Mouse (Mus musculus): ENCODE measurements at regions not wholly inside any gene's neighbourhood (a gene's known extent, or its start where the extent isn't known, plus 50 kb on each side); places are given as distances from the start of the nearest gene placed in this dataset.

DNA sequence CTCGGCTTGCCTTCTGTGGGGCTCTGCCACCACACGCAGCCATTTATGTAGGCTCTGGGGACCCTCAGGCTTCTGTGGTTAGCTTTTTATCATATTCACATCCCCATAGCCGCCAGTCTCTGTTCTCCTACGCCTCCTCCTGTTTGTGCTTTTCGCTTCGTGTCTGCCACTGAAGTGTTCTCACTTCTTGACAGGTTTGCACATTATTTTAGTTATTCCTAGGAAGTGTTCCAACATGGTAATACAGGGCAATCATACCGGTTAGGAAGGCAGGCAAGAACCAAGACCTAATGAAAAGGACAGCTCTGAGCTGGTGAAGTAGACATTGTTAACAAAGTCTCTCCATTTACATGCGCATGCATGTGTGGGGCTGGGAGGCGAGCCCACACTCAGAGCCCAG is 120.1 kb upstream of the Arid2 start:
- TF ChIP-seq HCFC1 (IDR thresholded peaks at IDR 0.05; ENCODE audit: low read depth, low read length) = no peak
- no peak for TF ChIP-seq ZKSCAN1 (IDR thresholded peaks at IDR 0.05; ENCODE audit: low read depth, low read length)
- TF ChIP-seq CTCF (IDR thresholded peaks at IDR 0.05 in 2 of 3, conservative IDR thresholded peaks at IDR 0.05 in 1 of 3; ENCODE audit: control insufficient read depth in 1 of 3, insufficient read depth in 1 of 3, low read depth in 2 of 3, low read length in 3 of 3, poor library complexity in 1 of 3, severe bottlenecking in 1 of 3) = no peak
- TF ChIP-seq NELFE (IDR thresholded peaks at IDR 0.05; ENCODE audit: low read depth, low read length) = no peak
- no peak for TF ChIP-seq ZC3H11A (IDR thresholded peaks at IDR 0.05; ENCODE audit: low read depth, low read length)
- no peak for TF ChIP-seq USF1 (IDR thresholded peaks at IDR 0.05; ENCODE audit: low read depth, low read length)
- H3K79me2 ChIP-seq (ENCODE audit: control insufficient read depth, insufficient read depth, low read length, poor library complexity) = no peaks in the 10 kb centered on the region
- H3K27me3 ChIP-seq (ENCODE audit: control insufficient read depth in 1 of 2, insufficient read depth in 2 of 2, low read length in 2 of 2) = no peaks in the 10 kb centered on the region; a peak in 1 of 4 replicates
- H3K9me3 ChIP-seq (replicated peaks; ENCODE audit: insufficient read depth, low read length) = no peaks in the 10 kb centered on the region
- H3K27ac ChIP-seq (ENCODE audit: control insufficient read depth, low read depth, low read length) = no peak overlapping the region
- H3K9ac ChIP-seq (ENCODE audit: control insufficient read depth, low read depth, low read length, poor library complexity, severe bottlenecking) = no peak overlapping the region
- H3K4me3 ChIP-seq (ENCODE audit: control insufficient read depth in 1 of 2, insufficient read depth in 1 of 2, low read depth in 2 of 2, low read length in 2 of 2) = no peak overlapping the region
- H3K36me3 ChIP-seq (ENCODE audit: control insufficient read depth in 1 of 2, insufficient read depth in 2 of 2, low read length in 2 of 2) = no peaks in the 10 kb centered on the region
- no peak for DNase-seq (ENCODE audit: low read depth, low spot score)
- no peaks in the 10 kb centered on the region for H3K4me1 ChIP-seq (ENCODE audit: control insufficient read depth in 1 of 2, insufficient read depth in 2 of 2, low read length in 2 of 2)

- H3K9ac ChIP-seq (ENCODE audit: control insufficient read depth, low read depth, low read length, poor library complexity, severe bottlenecking) = no peak overlapping the region
Measured at GRCm38 (mm10) chr15:96169726-96170467, 117.4 kb upstream of the Arid2 start.

GRCm38 (mm10) chr15:96170986-96171769 is 116.1 kb upstream of the Arid2 start:
- H3K4me3 ChIP-seq (ENCODE audit: control insufficient read depth in 1 of 2, insufficient read depth in 1 of 2, low read depth in 2 of 2, low read length in 2 of 2) = no peak overlapping the region
- H3K9me3 ChIP-seq (replicated peaks; ENCODE audit: insufficient read depth, low read length) = no peaks in the 10 kb centered on the region
- no peak for DNase-seq (ENCODE audit: low read depth, low spot score)
- no peaks in the 10 kb centered on the region for H3K4me1 ChIP-seq (ENCODE audit: control insufficient read depth in 1 of 2, insufficient read depth in 2 of 2, low read length in 2 of 2)
- no peak overlapping the region for H3K9ac ChIP-seq (ENCODE audit: control insufficient read depth, low read depth, low read length, poor library complexity, severe bottlenecking)
- no peaks in the 10 kb centered on the region; a peak in 1 of 4 replicates for H3K27me3 ChIP-seq (ENCODE audit: control insufficient read depth in 1 of 2, insufficient read depth in 2 of 2, low read length in 2 of 2)
- H3K27ac ChIP-seq (ENCODE audit: control insufficient read depth, low read depth, low read length) = no peak overlapping the region
- no peaks in the 10 kb centered on the region for H3K79me2 ChIP-seq (ENCODE audit: control insufficient read depth, insufficient read depth, low read length, poor library complexity)
- no peaks in the 10 kb centered on the region for H3K36me3 ChIP-seq (ENCODE audit: control insufficient read depth in 1 of 2, insufficient read depth in 2 of 2, low read length in 2 of 2)
- TF ChIP-seq ZMIZ1 (IDR thresholded peaks at IDR 0.05; ENCODE audit: low read depth, low read length) = no peak
- no peak for TF ChIP-seq CHD2 (IDR thresholded peaks at IDR 0.05; ENCODE audit: low read length)
- no peak for TF ChIP-seq USF2 (IDR thresholded peaks at IDR 0.05; ENCODE audit: borderline replicate concordance in 1 of 2, insufficient read depth in 1 of 2, low read depth in 1 of 2, low read length in 2 of 2)
- no peak for TF ChIP-seq ETS1 (IDR thresholded peaks at IDR 0.05; ENCODE audit: low read depth, low read length)
- TF ChIP-seq TCF12 (IDR thresholded peaks at IDR 0.05; ENCODE audit: low read depth, low read length) = no peak
- TF ChIP-seq POLR2AphosphoS5 (IDR thresholded peaks at IDR 0.05; ENCODE audit: borderline replicate concordance, low read depth, low read length) = no peak
- TF ChIP-seq MAFK (IDR thresholded peaks at IDR 0.05; ENCODE audit: borderline replicate concordance, low read depth, low read length) = no peak
- TF ChIP-seq EP300 (IDR thresholded peaks at IDR 0.05; ENCODE audit: low read depth in 1 of 2, low read length in 2 of 2) = no peak
- TF ChIP-seq KAT2A (conservative IDR thresholded peaks at IDR 0.05; ENCODE audit: low read depth, low read length) = no peak
- no peak for TF ChIP-seq TAL1 (IDR thresholded peaks at IDR 0.05; ENCODE audit: low read length)
- TF ChIP-seq CTCF (IDR thresholded peaks at IDR 0.05 in 2 of 3, conservative IDR thresholded peaks at IDR 0.05 in 1 of 3; ENCODE audit: control insufficient read depth in 1 of 3, insufficient read depth in 1 of 3, low read depth in 2 of 3, low read length in 3 of 3, poor library complexity in 1 of 3, severe bottlenecking in 1 of 3) = no peak
- no peak for TF ChIP-seq MYB (IDR thresholded peaks at IDR 0.05; ENCODE audit: low read depth, low read length)
- no peak for TF ChIP-seq NRF1 (IDR thresholded peaks at IDR 0.05; ENCODE audit: insufficient read depth, low read depth, low read length, poor library complexity, severe bottlenecking)

More at GRCm38 (mm10) chr15:96169726-96170467, 117.4 kb upstream of the Arid2 start:
- Histone ChIP-seq H3K9me3 (replicated peaks; ENCODE audit: insufficient read depth, low read length) (no peaks in the 10 kb centered on the region), H3K4me3 (ENCODE audit: control insufficient read depth in 1 of 2, insufficient read depth in 1 of 2, low read depth in 2 of 2, low read length in 2 of 2) (no peak overlapping the region), H3K27me3 (ENCODE audit: control insufficient read depth in 1 of 2, insufficient read depth in 2 of 2, low read length in 2 of 2) (no peaks in the 10 kb centered on the region), H3K4me1 (ENCODE audit: control insufficient read depth in 1 of 2, insufficient read depth in 2 of 2, low read length in 2 of 2) (no peaks in the 10 kb centered on the region), H3K27ac (ENCODE audit: control insufficient read depth, low read depth, low read length) (no peak overlapping the region), H3K79me2 (ENCODE audit: control insufficient read depth, insufficient read depth, low read length, poor library complexity) (no peaks in the 10 kb centered on the region), H3K36me3 (ENCODE audit: control insufficient read depth in 1 of 2, insufficient read depth in 2 of 2, low read length in 2 of 2) (no peaks in the 10 kb centered on the region)
- DNase-seq (ENCODE audit: low read depth, low spot score) = no peak
- TF ChIP-seq POLR2A (IDR thresholded peaks at IDR 0.05; ENCODE audit: control insufficient read depth in 1 of 2, insufficient read depth in 1 of 2, low read depth in 1 of 2, low read length in 2 of 2, poor library complexity in 1 of 2) (no peak), TAL1 (IDR thresholded peaks at IDR 0.05; ENCODE audit: low read length) (no peak), NELFE (IDR thresholded peaks at IDR 0.05; ENCODE audit: low read depth, low read length) (no peak), ZMIZ1 (IDR thresholded peaks at IDR 0.05; ENCODE audit: low read depth, low read length) (no peak), KAT2A (conservative IDR thresholded peaks at IDR 0.05; ENCODE audit: low read depth, low read length) (no peak), USF1 (IDR thresholded peaks at IDR 0.05; ENCODE audit: low read depth, low read length) (no peak), CHD1 (IDR thresholded peaks at IDR 0.05; ENCODE audit: low read depth, low read length) (no peak), ETS1 (IDR thresholded peaks at IDR 0.05; ENCODE audit: low read depth, low read length) (no peak), MEF2A (IDR thresholded peaks at IDR 0.05; ENCODE audit: extremely low read depth, insufficient replicate concordance, low read depth, low read length, poor library complexity, severe bottlenecking) (no peak), ELF1 (IDR thresholded peaks at IDR 0.05; ENCODE audit: low read depth, low read length) (no peak), POLR2AphosphoS5 (IDR thresholded peaks at IDR 0.05; ENCODE audit: borderline replicate concordance, low read depth, low read length) (no peak), MAFK (IDR thresholded peaks at IDR 0.05; ENCODE audit: borderline replicate concordance, low read depth, low read length) (no peak)

Measured in MEL (cell line).